Mouse (Mus musculus): ENCODE measurements around the gene Zfp593. TPM values are rescaled to one million over a fixed set of nuclear protein-coding genes. Genes with fewer than 3 reads are reported as not detected.
A peak's percentile ranks its signal among the peaks of the same experiment; 100 is the strongest.

The Zfp593 gene
- total RNA-seq, 2 experiments from 2014 or later = 16.2 to 18.7 TPM

DNA sequence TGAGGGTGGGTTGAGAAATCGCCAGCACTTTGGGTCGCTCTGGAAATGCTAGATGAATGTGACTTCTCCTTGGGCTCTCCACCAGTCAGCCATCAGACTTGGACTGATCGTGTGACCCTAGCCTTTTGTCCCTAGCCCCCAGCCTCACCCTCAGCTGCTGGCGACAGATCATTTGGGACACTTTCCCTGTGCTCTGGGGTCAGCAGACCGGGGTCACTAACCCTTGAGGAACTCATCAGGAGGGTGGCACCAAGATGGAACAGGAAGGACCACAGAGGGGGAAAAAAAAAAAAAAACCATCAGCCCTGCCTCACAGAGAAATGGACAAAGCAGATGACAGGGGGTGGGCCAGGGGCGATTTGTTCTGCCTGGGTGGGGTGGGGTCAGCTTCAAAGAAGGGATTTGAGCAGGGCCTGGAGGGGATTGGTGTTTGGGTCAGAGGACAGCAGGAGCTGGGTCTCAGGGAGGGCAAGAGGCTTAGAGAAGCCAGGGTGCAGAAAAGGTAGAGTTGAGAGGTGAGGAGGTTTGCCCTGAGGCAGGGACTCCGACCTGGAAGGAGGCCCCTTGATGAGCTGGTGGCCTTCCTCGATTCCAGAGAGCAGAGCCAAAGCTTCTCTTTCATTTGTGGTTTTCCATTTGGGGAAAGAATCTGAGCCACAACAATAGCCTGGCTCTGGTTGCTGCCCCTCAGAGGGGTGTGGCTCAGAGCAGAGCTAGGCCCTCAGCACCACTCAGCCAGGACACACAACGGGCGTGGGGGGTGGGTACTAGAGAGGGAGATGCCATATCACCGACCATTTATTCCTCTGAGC lies 12.0 kb upstream of the Zfp593 start:
- ATAC-seq (replicated peaks; ENCODE audit: poor library complexity, severe bottlenecking) = no peak

- no peak for ATAC-seq (replicated peaks; ENCODE audit: poor library complexity, severe bottlenecking)
Measured at GRCm38 (mm10) chr4:134256407-134257197, 11.2 kb upstream of the Zfp593 start.

GRCm38 (mm10) chr4:134255854-134256253 lies 10.5 kb upstream of the Zfp593 start:
- no peak for ATAC-seq (replicated peaks; ENCODE audit: poor library complexity, severe bottlenecking)

DNA sequence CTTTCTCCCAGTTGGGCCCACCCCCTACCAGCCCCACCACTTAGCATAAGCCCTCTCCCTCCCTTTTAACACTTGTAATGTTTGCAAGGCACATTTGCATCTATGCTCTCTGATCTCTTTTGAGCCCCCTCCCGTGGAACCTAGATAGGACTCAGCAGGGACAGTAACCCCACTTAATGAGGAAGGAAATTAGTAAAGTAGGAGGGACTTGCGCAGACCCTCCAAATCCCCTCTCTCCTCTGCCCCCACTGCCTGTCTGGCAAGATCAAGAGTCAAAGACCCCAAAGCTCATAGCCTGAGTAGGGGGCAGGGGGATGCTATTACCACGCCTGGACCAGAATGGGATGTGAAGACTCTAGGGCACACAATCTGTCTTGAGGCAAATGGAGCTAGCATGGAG lies 9.4 kb upstream of the Zfp593 start:
- no peak for ATAC-seq (replicated peaks; ENCODE audit: poor library complexity, severe bottlenecking)

- no peak for ATAC-seq (replicated peaks; ENCODE audit: poor library complexity, severe bottlenecking)
Measured at GRCm38 (mm10) chr4:134253722-134254324, 8.4 kb upstream of the Zfp593 start, which contains the start of gene Grrp1. Gene Grrp1, minus strand, starts transcription at chr4:134254106.

- ATAC-seq (replicated peaks; ENCODE audit: poor library complexity, severe bottlenecking) = no peak
Measured at GRCm38 (mm10) chr4:134252911-134253721, 7.7 kb upstream of the Zfp593 start.

DNA sequence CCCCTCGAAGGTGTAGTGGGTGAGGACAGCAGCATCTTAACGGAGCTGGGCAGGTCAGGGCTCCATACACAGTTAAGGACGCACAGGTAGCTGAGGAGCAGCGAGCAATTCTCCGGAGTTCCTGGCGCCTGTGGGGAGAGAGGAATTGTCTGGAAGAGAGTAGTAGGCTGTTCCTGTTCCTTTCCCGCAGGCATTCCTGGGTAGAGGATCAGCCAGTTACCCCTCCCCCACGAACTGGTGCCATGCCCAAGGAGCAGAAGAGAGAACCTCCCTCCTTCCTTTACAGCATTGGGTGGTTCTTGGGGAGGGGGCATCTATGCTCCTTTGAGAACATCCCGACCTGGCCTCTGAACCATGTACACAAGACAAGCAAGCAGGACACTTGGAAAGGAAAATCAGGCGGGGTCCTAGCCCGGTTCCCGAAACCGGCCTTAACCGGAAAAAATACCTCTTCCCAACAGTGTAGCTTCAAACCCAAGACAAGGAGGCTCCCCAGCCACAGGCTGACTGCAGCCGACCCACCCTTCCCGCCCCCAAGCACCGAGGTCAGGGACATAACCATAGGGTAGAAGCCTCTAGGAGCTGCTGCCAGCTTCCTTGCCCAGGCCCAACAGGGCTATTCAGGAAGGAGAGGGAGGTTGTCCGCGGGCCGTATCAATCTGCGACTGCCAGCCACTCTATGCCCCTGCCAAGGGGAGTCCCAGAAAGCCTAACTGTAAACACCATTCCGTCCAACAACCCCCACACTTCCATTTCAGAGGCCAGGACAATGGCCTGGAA lies 6.9 kb upstream of the Zfp593 start:
- ATAC-seq (replicated peaks; ENCODE audit: poor library complexity, severe bottlenecking) = no peak

DNA sequence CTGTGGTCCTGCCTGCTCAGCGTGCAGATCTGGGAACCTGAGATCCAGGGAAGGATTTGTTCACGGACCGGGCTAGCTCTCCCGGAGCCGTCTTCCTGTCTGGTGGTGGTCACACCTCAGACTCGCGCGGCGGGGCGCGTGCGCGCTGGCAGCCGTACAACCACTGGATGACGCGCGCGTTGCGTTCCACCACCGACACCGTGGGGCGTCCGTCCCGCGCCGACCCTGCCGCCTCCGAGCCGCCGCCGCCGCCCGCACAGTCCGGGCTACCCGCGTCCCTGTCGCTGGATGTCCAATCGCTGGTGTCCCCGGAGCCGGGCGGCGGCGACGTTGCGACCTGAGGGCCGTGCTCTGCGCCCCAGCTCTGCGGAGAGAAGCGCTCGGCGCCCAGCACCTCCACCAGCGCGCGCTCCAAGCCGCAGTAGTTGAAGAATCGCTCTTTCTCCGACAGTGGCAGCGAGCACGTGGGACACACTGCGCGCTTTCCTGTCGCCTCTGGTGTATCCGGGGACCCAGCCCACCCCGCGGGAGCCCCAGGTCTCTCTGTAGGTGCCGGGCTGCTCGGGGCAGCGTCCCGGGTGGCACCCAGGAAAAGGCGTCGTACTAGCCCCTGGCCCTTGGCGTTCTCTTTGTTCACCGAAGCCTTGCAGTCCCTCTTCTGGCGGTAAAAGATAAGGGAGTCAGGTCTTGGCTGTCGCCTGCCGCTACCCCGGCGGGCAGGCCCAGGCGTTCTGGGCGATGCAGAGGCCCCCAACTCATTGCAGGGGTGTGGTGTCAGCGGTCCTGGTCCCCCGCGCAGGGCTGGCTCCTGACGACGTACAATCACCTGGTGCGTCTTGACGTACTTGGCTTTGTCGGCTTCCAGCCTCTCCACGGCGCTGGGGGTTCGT lies 6.1 kb upstream of the Zfp593 start:
- ATAC-seq (replicated peaks; ENCODE audit: poor library complexity, severe bottlenecking) = peak; percentile 21

DNA sequence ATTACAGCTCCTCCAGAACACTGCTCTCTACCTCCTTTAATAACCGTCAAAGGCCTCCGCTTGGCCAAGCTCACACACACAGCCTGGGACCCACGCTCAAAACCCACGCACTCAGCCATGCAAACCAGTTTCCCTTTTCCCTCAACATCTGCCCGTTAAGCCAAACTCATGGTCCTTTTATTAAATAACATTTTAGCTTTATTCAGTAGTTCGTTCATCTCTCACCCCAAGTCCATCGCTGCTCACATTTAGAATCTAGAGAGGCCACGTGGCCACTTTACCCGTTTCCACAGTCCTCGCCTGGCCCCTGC lies 5.5 kb upstream of the Zfp593 start:
- no peak for ATAC-seq (replicated peaks; ENCODE audit: poor library complexity, severe bottlenecking)

- ATAC-seq (replicated peaks; ENCODE audit: poor library complexity, severe bottlenecking) = no peak
Measured at GRCm38 (mm10) chr4:134250116-134250929, 4.9 kb upstream of the Zfp593 start.

- peak; percentile 62 for ATAC-seq (replicated peaks; ENCODE audit: poor library complexity, severe bottlenecking)
Measured at GRCm38 (mm10) chr4:134249651-134250050, 4.3 kb upstream of the Zfp593 start.

DNA sequence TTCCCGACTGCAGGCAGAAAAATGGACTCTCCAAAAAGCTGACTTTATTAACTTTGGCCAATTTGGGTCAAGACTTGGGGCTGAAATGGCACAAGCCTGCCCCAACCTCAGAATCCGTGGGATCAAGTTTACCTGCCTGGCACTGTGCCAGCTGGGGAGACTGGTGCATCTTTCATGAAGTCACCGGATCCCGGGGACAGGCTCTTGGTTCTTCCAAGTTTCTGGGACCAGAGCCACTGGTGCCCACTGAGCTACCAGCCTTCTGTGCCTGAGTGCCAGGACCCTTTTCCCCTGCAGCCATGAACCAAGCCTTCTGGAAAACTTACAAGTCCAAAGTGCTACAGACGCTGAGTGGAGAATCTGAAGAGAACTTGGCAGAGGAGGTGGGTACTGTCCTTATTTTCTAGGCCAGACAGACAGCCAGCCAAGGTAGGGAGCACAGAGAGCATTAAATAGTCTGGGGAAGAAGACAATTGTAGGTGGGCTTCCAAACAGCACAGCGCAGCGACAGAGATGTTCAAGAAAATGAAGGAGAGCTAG lies 1.4 kb upstream of the Zfp593 start, which contains the start of gene Gm30191:
Gene Gm30191 (plus strand): TSS at position 217 of the 540 bp plus-strand sequence.
- ATAC-seq (replicated peaks; ENCODE audit: poor library complexity, severe bottlenecking) = no peak

DNA sequence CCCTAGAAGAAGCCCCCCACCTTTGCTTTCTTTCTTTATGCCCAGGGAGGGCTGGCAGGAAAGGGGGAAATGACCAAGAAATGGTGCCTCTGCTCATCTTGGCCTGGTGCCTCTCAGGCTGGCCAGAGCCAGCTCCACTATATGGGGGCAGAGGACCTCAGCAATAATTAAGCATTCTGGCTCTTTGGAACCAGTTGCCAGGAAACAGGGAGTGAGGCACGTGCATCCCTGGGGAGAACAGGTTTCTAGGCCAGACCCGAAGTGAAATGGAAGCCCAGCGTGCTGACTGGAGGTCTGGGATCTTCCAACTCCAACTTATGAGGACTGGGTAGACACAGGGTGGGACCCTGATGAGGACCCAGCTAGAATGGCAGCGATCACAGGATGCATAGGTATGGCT lies 864 bp upstream of the Zfp593 start:
- ATAC-seq (replicated peaks; ENCODE audit: poor library complexity, severe bottlenecking) = no peak

DNA sequence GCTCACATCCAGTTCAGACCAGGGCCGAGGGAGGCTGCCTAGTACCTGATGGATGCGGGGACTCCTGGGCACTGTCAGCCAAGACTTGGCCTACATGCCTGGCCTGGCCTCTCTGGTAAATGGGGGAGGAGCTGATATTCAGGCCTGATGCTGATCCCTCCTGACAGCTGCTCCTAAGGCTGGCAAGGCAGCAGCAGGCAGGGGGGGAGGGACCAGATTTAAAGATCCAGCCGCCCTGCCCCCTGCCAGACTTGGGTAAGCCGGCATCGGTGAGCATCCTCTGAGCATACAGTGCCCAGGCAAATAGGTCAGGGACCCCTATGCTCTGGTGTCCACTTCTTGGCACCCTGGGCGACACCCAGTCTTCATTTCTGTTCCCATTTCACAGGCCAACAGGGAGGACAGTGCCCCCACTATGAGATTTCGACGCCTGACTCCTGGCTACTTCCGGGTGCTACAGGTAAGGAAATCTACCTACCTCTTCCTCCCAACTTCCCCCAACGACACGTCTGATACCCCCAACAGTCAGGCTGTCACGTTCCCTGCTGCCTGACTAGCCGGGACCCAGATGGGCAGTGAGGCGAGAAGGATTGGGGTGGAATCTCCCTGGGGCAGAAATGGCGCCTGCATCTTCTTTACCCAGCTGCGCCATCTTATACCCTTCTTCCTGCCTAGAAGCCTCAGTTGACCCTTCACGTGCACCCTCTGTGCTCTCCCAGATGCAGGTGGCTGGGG lies 1.7 kb downstream of the Zfp593 start, which contains the start of gene E130218I03Rik:
Gene E130218I03Rik (plus strand): TSS at position 147 of the 735 bp plus-strand sequence.
- no peak for ATAC-seq (replicated peaks; ENCODE audit: poor library complexity, severe bottlenecking)

- no peak for ATAC-seq (replicated peaks; ENCODE audit: poor library complexity, severe bottlenecking)
Measured at GRCm38 (mm10) chr4:134238686-134239085, 6.7 kb downstream of the Zfp593 start.

GRCm38 (mm10) chr4:134238279-134238651 lies 7.1 kb downstream of the Zfp593 start, which contains the start of gene Cnksr1:
Gene Cnksr1, minus strand, starts transcription at chr4:134238399.
- ATAC-seq (replicated peaks; ENCODE audit: poor library complexity, severe bottlenecking) = peak; percentile 53
